Mouse (Mus musculus): ENCODE measurements around the gene Clec2l.
A peak's percentile ranks its signal among the peaks of the same experiment; 100 is the strongest.

The Clec2l gene

GRCm38 (mm10) chr6:38662714-38663615, at the start of gene Clec2l:
Gene Clec2l, plus strand, starts transcription at chr6:38663069.
- DNase-seq (ENCODE audit: extremely low spot score, low spot score), result peak; percentile 59

DNA sequence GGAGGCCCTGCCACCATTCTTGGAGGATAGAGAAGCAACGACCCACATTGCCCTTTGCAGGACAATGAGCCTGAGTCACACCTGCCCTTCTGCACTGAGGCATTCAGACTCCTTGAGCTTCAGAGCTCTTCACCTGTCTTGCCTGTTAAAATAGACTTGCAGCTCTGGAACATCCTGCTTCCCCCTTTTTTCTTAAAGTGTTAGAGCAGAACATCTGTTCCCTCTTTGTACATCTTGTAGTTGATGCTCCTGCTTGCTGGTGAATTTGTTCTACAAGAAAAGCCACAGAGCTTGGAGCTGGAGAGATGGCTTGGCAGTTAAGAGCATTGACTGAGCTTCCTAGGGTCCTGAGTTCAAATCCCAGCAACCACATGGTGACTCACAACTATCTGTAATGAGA, 40.5 kb upstream of the Clec2l start:
- DNase-seq (ENCODE audit: extremely low spot score, low spot score), result no peak

DNA sequence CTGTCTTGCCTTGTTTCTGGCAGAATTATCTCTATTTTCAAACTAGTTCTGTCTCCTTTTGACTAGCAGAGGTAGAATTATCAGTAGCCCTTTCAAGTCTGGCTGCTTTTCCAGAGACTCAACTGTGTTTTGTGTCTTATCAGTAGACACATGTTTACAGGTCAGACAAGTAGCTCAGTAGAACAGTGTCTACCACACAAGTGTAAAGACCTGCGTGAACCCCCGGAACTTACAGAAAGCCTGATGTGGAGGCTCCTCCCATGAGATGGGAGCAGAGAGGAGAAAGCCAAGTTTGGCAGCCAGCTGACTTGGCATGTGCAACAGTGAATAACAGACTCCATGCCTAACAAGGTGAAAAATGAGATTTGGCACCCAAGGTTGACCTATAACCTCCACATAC, 39.4 kb upstream of the Clec2l start:
- peak; percentile 11 for DNase-seq (ENCODE audit: extremely low spot score, low spot score)

- no peak for DNase-seq (ENCODE audit: extremely low spot score, low spot score)
Observed at GRCm38 (mm10) chr6:38624439-38624838, 38.4 kb upstream of the Clec2l start.

GRCm38 (mm10) chr6:38626086-38626485, 36.8 kb upstream of the Clec2l start:
- peak; percentile 4 for DNase-seq (ENCODE audit: extremely low spot score, low spot score)

DNA sequence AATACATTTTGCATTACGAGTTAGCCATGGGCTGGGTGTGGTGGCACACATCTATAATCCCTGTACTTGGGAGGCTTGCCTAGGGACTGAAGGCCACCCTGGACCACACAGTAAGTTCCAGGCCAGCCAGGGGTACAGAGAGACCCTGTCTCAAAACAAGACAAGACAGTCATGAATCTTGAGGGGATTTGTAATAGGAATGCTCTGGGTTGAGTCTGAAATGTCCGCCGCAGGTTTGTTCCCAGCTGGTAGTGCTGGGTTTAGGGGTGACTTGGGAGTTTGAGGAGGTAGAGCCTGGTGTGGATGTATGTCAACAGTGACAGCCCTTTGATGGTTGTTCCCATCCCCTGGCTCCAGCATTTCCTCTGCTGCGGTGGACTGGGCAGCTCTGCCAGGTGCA, 35.8 kb upstream of the Clec2l start:
- no peak for DNase-seq (ENCODE audit: extremely low spot score, low spot score)

DNA sequence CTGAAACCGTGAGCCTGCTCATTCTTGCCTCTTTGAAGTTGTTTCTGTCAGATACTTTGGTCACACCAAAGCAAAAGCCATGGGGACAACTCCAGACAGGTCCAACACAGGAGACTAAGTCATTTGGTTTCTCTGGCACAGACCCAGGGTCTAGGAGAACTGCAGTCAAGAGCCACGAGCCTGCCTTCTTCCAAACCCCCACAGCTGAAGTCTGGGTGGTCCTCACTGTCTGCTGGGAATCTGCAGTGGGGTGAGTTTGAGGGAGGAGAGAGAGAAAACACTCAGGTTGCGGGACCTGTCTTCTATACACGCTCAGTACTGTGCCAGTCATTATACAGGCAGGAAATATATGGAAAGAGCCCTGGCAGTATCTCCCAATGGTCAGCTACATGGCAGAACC, 35.4 kb upstream of the Clec2l start:
- DNase-seq (ENCODE audit: extremely low spot score, low spot score), result peak; percentile 7

DNA sequence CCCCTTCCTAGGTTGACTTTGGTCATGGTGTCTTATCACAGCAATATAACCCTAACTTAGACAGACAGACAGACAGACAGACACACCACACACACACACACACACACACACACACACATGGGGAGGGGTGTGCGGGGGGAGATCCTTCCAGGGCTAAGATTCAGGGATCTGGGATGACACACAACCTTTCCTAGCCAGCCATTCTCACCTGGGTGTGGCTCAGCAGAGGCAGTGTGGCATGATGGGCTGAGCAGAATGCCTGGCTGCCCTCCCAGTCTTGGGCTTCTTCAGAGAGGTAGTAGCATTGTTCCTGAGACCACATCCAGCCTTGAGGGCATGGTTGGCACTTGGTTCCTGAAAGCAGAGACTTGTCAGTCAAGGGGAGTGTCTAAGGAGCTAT, 33.3 kb upstream of the Clec2l start:
- no peak for DNase-seq (ENCODE audit: extremely low spot score, low spot score)

- no peak for DNase-seq (ENCODE audit: extremely low spot score, low spot score)
Observed at GRCm38 (mm10) chr6:38632826-38633225, 30.0 kb upstream of the Clec2l start.

DNA sequence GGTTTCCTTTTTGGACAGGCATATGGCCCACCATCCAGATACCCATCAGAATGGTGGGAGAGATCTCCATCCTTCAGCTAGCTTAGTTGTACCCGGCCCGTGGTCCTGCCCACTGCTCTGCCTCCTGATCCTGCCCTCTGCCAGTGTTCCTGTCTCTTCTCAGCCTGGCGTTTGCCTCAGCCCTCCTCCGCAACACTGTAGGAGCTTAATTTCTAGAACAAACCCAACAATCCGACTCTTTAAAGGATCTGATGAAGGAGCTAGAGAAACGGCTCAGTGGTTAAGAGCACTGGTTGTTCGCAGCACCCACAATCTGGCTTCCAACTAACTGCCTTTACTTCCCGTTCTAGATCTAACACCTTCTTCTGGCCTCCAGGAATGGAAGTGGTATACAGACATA, 28.4 kb upstream of the Clec2l start:
- no peak for DNase-seq (ENCODE audit: extremely low spot score, low spot score)

GRCm38 (mm10) chr6:38635941-38636851, 26.7 kb upstream of the Clec2l start:
- DNase-seq (ENCODE audit: extremely low spot score, low spot score), result peak; percentile 67

GRCm38 (mm10) chr6:38636852-38637618, 25.8 kb upstream of the Clec2l start, which contains the start of gene Klrg2:
Gene Klrg2, minus strand, starts transcription at chr6:38637242.
- DNase-seq (ENCODE audit: extremely low spot score, low spot score), result peak; percentile 64

GRCm38 (mm10) chr6:38640401-38640800, 22.5 kb upstream of the Clec2l start:
- no peak for DNase-seq (ENCODE audit: extremely low spot score, low spot score)

DNA sequence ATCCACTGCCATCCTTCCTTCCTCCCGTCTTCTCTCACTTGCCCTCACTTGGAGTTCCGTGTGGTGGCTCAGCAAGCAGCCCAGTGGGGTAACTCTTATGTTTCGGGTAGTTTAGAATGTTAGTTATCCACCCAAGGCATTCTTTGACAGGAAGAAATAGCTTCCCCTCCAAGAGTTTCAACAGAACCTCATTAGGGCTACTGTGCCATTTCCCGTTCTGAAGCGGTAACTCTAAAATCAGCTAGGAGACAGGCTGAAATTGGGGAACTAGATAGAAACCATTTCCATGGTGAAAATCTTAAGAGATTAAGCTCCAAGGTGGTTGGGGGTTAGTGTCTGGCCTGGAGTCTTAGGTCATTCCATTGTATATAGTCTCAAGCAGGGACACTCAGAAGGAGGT, 21.6 kb upstream of the Clec2l start:
- DNase-seq (ENCODE audit: extremely low spot score, low spot score), result no peak

DNA sequence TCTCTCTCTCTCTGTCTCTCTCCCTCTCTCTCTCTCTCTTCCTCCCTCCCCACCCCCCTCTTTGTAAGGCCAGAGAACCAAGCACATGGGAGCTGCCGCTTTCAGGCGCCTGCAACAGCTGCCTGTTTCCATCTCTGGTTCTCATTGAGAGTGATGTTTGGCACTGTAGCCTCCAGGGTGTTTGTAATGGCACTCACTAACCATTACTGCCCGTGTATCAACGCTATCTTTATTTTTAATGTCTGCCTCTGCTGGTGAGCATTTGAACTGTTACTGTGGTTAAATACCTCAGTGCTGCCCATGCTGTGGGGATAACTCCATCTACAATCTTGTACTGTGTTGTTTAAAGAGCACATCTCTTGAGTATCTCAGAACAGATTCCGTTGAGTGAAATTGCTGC, 21.2 kb upstream of the Clec2l start:
- DNase-seq (ENCODE audit: extremely low spot score, low spot score), result no peak

DNA sequence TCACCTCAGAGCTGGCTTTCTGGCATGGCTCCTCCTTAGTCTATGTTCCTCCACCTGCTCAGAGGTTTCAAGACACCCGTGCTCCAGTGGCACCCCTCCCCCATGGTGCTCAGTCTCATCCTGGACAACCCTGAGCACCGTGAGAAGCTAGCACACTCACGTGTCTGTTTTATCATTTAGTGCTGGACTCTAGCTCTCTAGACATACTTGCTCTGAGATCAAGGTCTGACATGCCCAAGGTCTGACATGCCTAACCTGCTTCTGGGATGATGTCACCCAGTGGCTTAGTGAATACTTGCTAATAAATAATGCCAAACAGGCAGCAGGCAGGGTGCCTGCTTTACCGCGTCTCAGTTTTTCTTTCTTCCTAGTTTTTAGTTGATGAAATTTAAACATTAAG, 20.3 kb upstream of the Clec2l start:
- no peak for DNase-seq (ENCODE audit: extremely low spot score, low spot score)

DNA sequence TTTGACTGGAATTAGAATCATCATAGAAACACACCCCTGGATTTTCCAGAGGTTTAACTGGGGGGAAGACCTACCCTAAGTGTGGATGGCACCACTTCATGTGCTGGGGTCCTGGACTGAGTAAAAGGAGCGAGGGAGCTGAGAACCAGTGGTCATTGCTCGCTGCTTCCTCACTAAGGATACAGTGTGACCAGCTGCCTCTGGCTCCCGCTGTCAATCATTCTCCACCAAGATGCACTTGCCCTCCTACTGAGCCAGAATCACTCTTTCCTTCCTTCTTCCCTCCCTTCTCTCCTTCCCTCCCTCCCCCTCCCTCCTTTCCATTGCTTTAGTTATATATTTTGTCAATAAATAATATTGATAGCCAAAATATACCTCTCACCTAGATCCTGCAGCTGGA, 19.8 kb upstream of the Clec2l start:
- DNase-seq (ENCODE audit: extremely low spot score, low spot score), result no peak

DNA sequence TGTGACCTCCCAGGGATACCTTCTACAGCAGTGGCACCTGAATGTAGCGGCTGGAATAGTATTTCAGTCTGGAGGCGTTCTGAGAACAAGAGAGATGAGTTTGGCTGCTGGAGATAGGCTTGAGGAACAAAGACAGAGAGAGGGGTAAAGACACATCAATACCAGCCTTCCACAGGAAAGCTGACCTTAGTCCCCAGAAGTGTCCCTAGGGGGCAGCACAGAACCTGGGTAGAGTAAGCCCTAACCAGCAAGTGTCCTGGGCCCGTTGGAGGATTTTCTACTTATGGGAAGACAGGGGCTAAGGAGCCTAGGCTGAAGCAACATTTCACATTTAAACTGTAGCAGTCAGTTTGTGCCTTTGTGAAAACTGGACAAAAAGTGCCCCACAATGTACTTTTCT, 13.3 kb upstream of the Clec2l start:
- no peak for DNase-seq (ENCODE audit: extremely low spot score, low spot score)

- peak; percentile 66 for DNase-seq (ENCODE audit: extremely low spot score, low spot score)
Observed at GRCm38 (mm10) chr6:38650263-38650937, 12.5 kb upstream of the Clec2l start.

GRCm38 (mm10) chr6:38661626-38662025, 1.2 kb upstream of the Clec2l start:
- DNase-seq (ENCODE audit: extremely low spot score, low spot score), result no peak

- DNase-seq (ENCODE audit: extremely low spot score, low spot score), result no peak
Observed at GRCm38 (mm10) chr6:38669580-38669979, 6.7 kb downstream of the Clec2l start.
